Mouse (Mus musculus) limb, embryonic 15.5 days (tissue): ENCODE measurements around the gene Wasf2. TPM values are rescaled to one million over a fixed set of nuclear protein-coding genes. Genes with fewer than 3 reads are reported as not detected.

Source experiments
- ATAC-seq: fragments of 200-750 bp; cut with Nextera tagmentation; 2 replicates; pipeline ENCODE4 v1.8.0; 2017; ENCODE audit warnings: low read depth, moderate TSS enrichment; ENCODE audit not compliant: insufficient number of reproducible peaks, low FRiP score, low TSS enrichment
- H3K27ac ChIP-seq: fragments of 300-500 bp; sonication (generic); 2 replicates; pipeline ENCODE4 v1.5.1; 2015; ENCODE audit warnings: moderate library complexity, mild to moderate bottlenecking, inconsistent platforms
- H3K27me3 ChIP-seq: fragments of 300-500 bp; sonication (generic); 2 replicates; pipeline ENCODE4 v1.6.1; 2015; ENCODE audit warnings: inconsistent platforms
- H3K36me3 ChIP-seq: fragments of 300-500 bp; sonication (generic); 2 replicates; pipeline ENCODE4 v1.6.1; 2015; ENCODE audit warnings: inconsistent platforms
- H3K4me1 ChIP-seq: fragments of 300-500 bp; sonication (generic); 2 replicates; pipeline ENCODE4 v1.6.1; 2015; ENCODE audit warnings: inconsistent platforms
- H3K4me2 ChIP-seq: fragments of 300-500 bp; sonication (generic); 2 replicates; pipeline ENCODE4 v1.6.1; 2015; ENCODE audit warnings: mild to moderate bottlenecking, inconsistent platforms
- H3K4me3 ChIP-seq: fragments of 300-500 bp; sonication (generic); 2 replicates; pipeline ENCODE4 v1.5.1; 2015; ENCODE audit warnings: mild to moderate bottlenecking, inconsistent platforms
- H3K9ac ChIP-seq: fragments of 300-500 bp; sonication (generic); 2 replicates; pipeline ENCODE4 v1.6.1; 2015; ENCODE audit warnings: inconsistent platforms
- H3K9me3 ChIP-seq: fragments of 300-500 bp; sonication (generic); 2 replicates; pipeline ENCODE4 v1.6.1; 2016; ENCODE audit warnings: inconsistent platforms
- WGBS: fragments of 180-500 bp; shearing (Covaris S2); methylation state at CpG from one replicate; pipeline ENCODE4 v1.1.7; 2015; 5-methylcytosine and 5-hydroxymethylcytosine counted together
- polyA plus RNA-seq: library from polyadenylated mRNA; unstranded; fragments of >200 nt; fragmentation: Nextera tagmentation; extraction: Ambion mirVana; gene quantifications from 2 replicates; pipeline ENCODE4 v1.2.1, GENCODE M21; 2015

Gene Wasf2
- polyA plus RNA-seq, 1 experiment from 2014 or later = 117 TPM

DNA sequence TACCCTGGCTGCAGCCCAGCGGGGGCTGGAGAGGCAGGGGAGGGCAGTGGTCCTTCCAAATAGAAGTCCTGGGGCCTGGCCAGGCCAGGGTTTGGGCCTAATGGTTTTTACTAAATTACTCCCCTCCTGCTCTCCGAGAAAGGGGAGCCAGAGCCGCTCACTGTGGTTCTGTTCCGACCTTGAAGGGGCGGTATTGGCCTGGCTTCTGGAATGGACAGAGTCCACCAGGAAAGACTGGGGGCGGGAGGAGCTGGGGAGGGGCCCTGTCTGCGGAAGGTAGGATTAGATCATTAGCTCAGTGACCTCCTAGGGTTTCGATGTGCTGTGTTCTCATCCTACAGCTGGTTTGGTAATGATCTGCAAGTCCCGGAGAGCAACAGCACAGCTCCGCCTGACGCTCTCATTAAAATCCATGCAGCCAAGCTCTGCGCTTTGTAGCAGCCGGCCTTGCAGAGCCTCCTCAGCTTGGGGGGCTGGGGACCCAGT lies 67.5 kb downstream of the Wasf2 start:
- H3K4me2 ChIP-seq = 0 out of 2 replicates have a peak overlapping the region, but pooled peaks have one; percentile 8
- no peaks in the 10 kb centered on the region for H3K9me3 ChIP-seq
- peaks cover 65% of the 10 kb centered on the region for H3K4me1 ChIP-seq
- peak overlapping the region; percentile 87 for H3K27ac ChIP-seq
- H3K9ac ChIP-seq = no peak overlapping the region
- WGBS = 19% methylated on average over 13 of the region's 13 CpGs
- ATAC-seq = peak; percentile 60
- H3K4me3 ChIP-seq = no peak overlapping the region
- H3K27me3 ChIP-seq = no peaks in the 10 kb centered on the region
- peaks cover 38% of the 10 kb centered on the region for H3K36me3 ChIP-seq

DNA sequence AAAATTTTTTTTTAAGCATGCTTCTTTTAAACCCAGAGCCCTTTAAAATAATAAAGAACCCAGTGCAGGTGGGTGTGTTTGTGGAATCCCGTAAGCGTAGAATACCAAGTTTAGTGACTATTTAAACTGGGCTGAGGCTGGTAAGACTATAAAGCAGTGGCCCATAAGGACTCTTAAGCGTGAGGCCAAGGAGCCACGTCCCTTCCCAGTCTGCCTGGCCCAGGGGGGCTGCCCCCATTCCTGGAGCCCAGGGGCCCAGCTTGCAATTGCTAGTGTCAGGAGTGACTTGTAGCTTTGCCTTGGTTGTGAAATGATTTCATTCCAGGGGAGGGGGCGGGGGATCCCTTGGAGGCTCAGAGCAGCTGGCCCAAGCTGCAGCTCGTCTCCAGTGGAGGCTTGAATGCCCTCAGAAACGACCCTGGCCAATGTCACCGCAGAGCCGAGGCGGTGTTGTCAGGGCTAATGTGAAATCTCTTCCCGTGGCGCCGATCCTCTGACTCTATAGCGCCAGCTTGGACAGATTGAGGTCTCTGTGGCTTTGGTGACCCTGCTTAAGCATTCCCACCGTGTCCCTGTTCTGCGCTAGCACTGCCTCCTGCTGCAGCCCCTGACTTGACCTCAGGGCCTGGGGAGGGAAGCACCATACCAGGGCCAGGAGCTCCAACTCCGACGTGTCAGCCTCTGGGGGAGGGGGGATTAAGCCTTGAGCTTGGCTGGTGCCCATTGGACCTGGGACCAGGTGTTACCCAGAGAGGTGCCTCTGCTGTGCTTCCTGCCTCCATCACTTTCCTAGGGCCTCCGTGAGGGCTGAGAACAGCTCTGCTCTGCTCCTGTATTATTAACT lies 68.3 kb downstream of the Wasf2 start:
- Histone ChIP-seq H3K4me3 (no peak overlapping the region), H3K9me3 (no peaks in the 10 kb centered on the region), H3K36me3 (peaks cover 31% of the 10 kb centered on the region), H3K27ac (peak overlapping the region; percentile 87), H3K4me2 (0 out of 2 replicates have a peak overlapping the region, but pooled peaks have one; percentile 8), H3K27me3 (no peaks in the 10 kb centered on the region), H3K9ac (no peak overlapping the region), H3K4me1 (peaks cover 68% of the 10 kb centered on the region)
- no peak for ATAC-seq
- WGBS = 19% methylated on average over 19 of the region's 19 CpGs

DNA sequence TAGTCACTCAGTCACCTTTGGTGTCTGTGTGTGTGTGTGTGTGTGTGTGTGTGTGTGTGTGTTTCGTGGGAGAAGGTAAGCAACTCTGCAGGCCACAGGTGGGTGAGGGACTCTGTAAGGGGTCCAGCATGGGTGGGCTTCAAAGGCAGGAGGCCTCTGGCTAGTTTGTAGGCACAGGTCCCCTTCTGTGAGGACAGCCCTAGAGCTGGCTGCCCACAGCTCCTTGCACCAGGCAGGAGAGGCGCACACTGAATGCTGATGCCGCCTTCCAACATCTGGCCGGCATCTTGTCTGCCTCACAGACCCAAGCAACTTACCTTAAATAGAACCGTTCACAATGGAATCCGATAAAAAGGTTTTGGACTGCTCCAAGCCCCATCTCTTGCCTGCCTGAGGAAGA lies 69.4 kb downstream of the Wasf2 start:
- no peak for ATAC-seq
- H3K4me3 ChIP-seq = no peak overlapping the region
- H3K27me3 ChIP-seq = no peaks in the 10 kb centered on the region
- WGBS = 44% methylated on average over 6 of the region's 6 CpGs
- H3K4me2 ChIP-seq = peak overlapping the region; percentile 12; the same call in 1 of the 2 replicates
- no peaks in the 10 kb centered on the region for H3K9me3 ChIP-seq
- no peak overlapping the region for H3K9ac ChIP-seq
- peaks cover 75% of the 10 kb centered on the region for H3K4me1 ChIP-seq
- H3K27ac ChIP-seq = peak overlapping the region; percentile 87
- H3K36me3 ChIP-seq = peaks cover 20% of the 10 kb centered on the region

DNA sequence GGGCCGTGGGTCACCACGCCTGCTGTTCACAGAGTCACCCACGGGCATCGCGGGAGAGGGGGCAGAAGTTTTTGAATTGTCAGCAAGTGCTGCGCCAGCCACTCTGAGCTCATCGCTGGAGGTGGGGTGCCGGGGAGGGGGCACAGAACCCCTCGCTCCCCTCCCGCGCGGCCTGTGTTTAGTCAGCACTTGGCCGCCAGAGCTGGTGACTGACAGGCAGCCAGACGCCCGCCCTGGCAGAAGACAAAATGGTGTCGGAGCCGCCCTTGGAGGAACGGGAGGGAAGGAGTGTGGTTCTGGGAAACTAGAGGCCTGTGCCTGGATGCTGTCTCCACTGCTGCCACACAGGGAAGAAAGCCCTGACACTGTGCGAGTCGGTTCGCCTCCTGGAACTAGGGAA lies 70.0 kb downstream of the Wasf2 start:
- H3K4me2 ChIP-seq = peak overlapping the region; percentile 12; the same call in 1 of the 2 replicates
- peaks cover 77% of the 10 kb centered on the region for H3K4me1 ChIP-seq
- peak overlapping the region; percentile 87 for H3K27ac ChIP-seq
- no peaks in the 10 kb centered on the region for H3K27me3 ChIP-seq
- H3K4me3 ChIP-seq = peak overlapping the region; percentile 4; the same call in 1 of the 2 replicates
- no peak for ATAC-seq
- H3K9ac ChIP-seq = no peak overlapping the region
- H3K9me3 ChIP-seq = no peaks in the 10 kb centered on the region
- WGBS = 34% methylated on average over 21 of the region's 21 CpGs
- H3K36me3 ChIP-seq = peaks cover 17% of the 10 kb centered on the region

DNA sequence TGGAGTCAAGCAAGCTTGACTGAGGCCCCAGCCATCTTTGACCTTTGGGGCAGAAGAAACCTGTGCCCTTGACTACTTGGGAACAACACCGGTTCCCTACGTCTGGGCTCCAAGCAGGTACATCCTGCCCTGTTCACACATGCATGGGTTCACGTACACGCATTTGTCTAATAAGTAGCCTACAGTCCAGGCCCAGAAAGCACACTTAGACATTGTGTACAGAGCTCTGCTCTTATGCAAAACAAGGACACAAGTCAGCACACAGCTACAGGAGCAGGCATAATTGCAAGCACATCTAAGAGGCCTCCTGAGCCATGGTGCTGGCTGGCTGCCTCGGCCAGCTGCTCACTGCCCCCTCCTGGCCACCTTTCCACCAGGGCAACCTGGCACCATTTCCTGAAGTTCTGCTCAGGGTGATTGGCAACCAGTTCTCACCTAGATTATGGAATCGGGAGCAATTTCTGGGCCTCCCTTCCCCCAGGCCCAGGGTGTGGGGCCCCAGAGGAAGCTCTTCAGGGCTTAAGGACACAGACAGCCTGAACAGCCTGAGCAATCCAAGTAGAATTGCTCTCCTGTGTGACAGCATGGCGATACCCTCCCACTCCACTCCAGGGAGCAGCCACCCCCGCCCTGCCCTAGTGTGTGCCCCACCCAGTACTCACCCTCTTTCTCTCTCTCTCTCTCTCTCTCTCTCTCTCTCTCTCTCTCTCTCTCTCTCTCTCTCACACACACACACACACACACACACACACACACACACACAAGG lies 70.9 kb downstream of the Wasf2 start:
- peaks cover 75% of the 10 kb centered on the region for H3K4me1 ChIP-seq
- ATAC-seq = no peak
- no peak overlapping the region for H3K9ac ChIP-seq
- H3K36me3 ChIP-seq = peaks cover 9% of the 10 kb centered on the region
- H3K4me3 ChIP-seq = no peak overlapping the region
- 52% methylated on average over 8 of the region's 8 CpGs for WGBS
- peak overlapping the region; percentile 87 for H3K27ac ChIP-seq
- no peaks in the 10 kb centered on the region for H3K9me3 ChIP-seq
- H3K27me3 ChIP-seq = no peaks in the 10 kb centered on the region
- H3K4me2 ChIP-seq = no peak overlapping the region

DNA sequence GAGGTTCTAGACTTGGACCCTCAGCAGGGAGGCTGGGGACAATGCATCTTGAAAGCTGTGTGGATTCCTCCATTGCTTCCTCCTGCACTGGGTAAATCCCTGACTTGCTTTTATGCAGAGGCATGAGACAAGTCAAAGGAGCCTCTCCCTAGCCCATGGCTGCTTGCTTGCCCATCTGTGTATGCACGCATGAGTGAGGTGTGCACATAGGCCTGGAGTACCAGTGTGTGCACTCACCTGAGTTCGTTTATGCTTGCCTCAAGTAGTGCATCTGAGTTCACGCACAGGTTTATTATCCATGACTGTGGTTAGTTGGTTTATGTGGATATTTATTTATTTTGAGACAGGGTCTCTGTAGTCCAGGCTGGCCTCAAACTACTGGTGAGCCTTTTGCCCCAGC lies 71.9 kb downstream of the Wasf2 start:
- 88% methylated on average over 3 of the region's 3 CpGs for WGBS
- no peak overlapping the region for H3K9ac ChIP-seq
- no peak overlapping the region for H3K27ac ChIP-seq
- no peak overlapping the region for H3K4me3 ChIP-seq
- H3K36me3 ChIP-seq = no peaks in the 10 kb centered on the region
- H3K27me3 ChIP-seq = no peaks in the 10 kb centered on the region
- no peak overlapping the region for H3K4me2 ChIP-seq
- H3K4me1 ChIP-seq = peaks cover 64% of the 10 kb centered on the region
- ATAC-seq = no peak
- no peaks in the 10 kb centered on the region for H3K9me3 ChIP-seq

DNA sequence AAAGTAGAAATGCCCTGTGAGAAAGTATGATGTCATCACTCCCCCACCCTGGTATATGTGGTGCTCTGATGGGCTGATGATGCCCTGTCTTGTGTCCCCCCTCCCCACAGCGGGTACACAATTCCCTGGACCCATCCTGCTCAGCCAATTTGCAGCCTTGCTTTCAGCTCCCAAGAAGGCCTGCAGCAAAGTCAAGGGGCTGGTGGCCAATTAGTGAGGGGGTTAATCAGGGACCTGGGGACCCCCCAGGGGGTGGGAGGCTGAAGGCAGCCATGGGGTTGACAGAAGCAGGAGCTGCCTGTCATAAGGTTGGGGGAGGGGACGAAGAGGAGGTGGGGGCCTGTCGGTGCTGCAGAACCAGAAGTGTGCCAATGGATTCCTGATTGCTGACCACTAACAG lies 73.3 kb downstream of the Wasf2 start:
- 50% methylated on average over 3 of the region's 3 CpGs for WGBS
- no peaks in the 10 kb centered on the region for H3K27me3 ChIP-seq
- no peak overlapping the region for H3K4me2 ChIP-seq
- H3K27ac ChIP-seq = no peak overlapping the region
- no peak overlapping the region for H3K9ac ChIP-seq
- ATAC-seq = no peak
- H3K4me1 ChIP-seq = peaks cover 51% of the 10 kb centered on the region
- H3K4me3 ChIP-seq = no peak overlapping the region
- H3K9me3 ChIP-seq = no peaks in the 10 kb centered on the region
- no peaks in the 10 kb centered on the region for H3K36me3 ChIP-seq

DNA sequence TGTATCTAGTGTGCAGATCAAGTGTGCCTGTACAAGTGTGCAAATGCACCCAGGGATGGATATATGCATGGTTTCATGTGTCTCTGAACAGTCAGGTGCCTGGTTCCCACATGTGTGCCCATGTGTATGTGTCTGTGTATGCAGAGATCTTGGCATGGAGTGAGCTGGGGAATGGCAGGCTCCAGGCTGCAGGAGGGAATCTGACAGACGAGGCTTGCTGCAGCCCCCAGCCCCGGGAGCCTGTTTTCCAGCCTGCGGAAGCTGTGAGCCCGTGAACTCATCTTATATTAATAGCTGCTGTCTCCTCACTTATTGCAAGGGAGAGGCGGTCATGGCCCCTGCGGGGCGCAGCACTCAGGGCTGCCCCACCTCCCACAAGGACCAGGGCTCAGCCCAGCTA lies 74.1 kb downstream of the Wasf2 start:
- no peak overlapping the region for H3K4me2 ChIP-seq
- ATAC-seq = no peak
- H3K27ac ChIP-seq = peak overlapping the region; percentile 50
- no peaks in the 10 kb centered on the region for H3K27me3 ChIP-seq
- no peak overlapping the region for H3K4me3 ChIP-seq
- no peaks in the 10 kb centered on the region for H3K9me3 ChIP-seq
- no peaks in the 10 kb centered on the region for H3K36me3 ChIP-seq
- no peak overlapping the region for H3K9ac ChIP-seq
- peaks cover 43% of the 10 kb centered on the region for H3K4me1 ChIP-seq
- 28% methylated on average over 7 of the region's 7 CpGs for WGBS

DNA sequence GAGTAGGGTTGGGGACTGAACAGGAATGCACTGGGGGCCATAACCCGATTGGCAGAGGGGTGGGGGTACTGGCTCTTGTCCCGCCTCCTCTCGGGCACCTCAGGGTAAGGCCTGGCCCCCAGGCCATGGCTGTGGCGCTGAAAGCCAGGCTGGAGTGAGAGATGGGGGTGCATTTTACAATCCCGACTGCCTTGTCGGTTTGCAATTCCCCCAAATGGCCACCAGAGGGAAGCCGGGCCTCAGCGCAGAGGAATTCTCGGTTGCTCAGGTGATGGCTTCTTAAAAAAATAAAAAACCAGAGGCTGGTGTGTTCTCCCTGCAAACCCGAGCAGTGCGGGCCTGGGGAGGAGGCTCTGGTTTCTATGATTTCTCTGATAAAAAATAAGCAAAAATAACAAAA lies 79.1 kb downstream of the Wasf2 start:
- Histone ChIP-seq H3K27me3 (peaks cover 37% of the 10 kb centered on the region), H3K4me3 (no peak overlapping the region), H3K9me3 (no peaks in the 10 kb centered on the region), H3K9ac (no peak overlapping the region), H3K27ac (no peak overlapping the region), H3K36me3 (no peaks in the 10 kb centered on the region), H3K4me2 (no peak overlapping the region), H3K4me1 (peaks cover 32% of the 10 kb centered on the region)
- 3% methylated on average over 11 of the region's 11 CpGs for WGBS
- ATAC-seq = no peak

DNA sequence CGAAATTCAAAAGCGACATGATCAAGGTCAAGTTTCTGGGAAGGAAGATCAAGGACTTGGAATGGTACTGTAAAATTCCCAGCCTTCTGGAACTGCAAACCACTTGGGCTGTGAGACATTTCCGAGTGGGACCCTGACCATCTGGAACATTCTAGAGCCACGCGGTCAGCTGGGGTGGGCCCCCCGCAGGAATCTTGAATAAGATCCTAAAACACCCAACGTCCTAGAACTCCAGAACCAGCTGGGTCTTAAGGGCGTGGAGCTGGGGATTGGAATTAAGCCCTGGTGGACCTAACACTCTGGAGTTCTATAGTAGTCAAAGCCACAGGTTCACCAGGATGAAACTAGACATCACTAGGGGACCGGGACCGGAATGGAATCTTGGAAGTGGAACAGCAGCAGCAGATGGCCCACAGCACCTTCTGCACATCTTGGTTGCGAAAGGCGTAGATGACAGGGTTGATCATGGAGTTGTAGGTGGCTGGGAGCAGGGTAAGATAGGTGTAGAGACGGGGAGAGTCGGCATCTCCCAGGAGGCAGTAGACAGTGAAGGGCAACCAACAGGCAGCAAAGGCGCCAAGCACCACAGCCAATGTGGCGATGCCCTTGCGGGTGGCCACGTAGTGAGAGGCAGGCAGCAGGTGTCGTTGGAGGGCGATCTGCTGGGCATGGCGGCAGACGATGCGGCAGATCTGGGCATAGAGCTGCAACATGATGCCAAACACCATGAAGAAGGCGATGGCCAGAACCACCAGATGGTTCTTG lies 79.9 kb downstream of the Wasf2 start:
- no peaks in the 10 kb centered on the region for H3K36me3 ChIP-seq
- H3K27ac ChIP-seq = no peak overlapping the region
- 93% methylated on average over 24 of the region's 24 CpGs for WGBS
- no peaks in the 10 kb centered on the region for H3K9me3 ChIP-seq
- H3K4me2 ChIP-seq = no peak overlapping the region
- H3K4me3 ChIP-seq = no peak overlapping the region
- H3K9ac ChIP-seq = no peak overlapping the region
- peaks cover 37% of the 10 kb centered on the region for H3K27me3 ChIP-seq
- peaks cover 26% of the 10 kb centered on the region for H3K4me1 ChIP-seq
- ATAC-seq = no peak

DNA sequence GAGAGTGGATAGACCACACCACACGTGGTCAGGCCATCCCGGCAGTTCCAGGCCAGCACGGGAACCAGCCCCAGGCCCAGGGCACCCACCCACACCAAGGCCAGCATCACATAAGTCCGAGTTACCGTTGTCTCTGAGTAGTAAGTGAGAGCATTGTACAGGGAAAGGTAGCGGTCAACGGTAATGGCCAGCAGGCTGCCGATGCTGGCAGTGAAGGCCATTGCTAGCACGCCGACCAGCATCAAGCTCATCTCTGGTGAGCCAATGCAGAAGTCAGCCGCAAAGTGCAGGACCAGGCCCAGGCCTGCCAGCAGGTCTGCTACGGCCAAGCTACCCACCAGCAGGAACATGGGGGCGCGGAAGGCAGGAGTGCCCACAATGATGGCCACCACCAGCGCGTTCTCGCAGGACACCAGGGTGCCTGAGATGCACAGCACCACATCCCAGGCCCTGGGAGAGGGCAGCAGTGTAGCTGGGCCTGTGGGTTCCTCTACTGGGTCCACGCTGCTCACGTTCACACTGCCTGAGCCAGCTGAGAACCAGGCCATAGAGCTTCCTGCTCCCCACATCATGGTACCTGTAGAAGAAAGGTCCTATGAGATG lies 80.6 kb downstream of the Wasf2 start:
- no peaks in the 10 kb centered on the region for H3K36me3 ChIP-seq
- no peaks in the 10 kb centered on the region for H3K9me3 ChIP-seq
- no peak overlapping the region for H3K9ac ChIP-seq
- no peak for ATAC-seq
- no peak overlapping the region for H3K4me2 ChIP-seq
- no peak overlapping the region for H3K4me3 ChIP-seq
- peaks cover 25% of the 10 kb centered on the region for H3K4me1 ChIP-seq
- WGBS = 94% methylated on average over 19 of the region's 19 CpGs
- no peak overlapping the region for H3K27ac ChIP-seq
- peaks cover 37% of the 10 kb centered on the region for H3K27me3 ChIP-seq
